Mouse (Mus musculus) T-helper 17 cell (primary cell): ENCODE data around the gene Fam207a.

Experiments used
- in situ Hi-C, 2 experiments: fragments of 300-600 bp; cut with MboI, MseI; formaldehyde crosslinking; loops; 1 replicate in 1 of 2; 2 replicates in 1 of 2; pipeline ENCODE4 v1.15.1; 2025; ENCODE audit warnings: high pct_unique_total_duplicates in 2 of 2

The Fam207a gene

DNA sequence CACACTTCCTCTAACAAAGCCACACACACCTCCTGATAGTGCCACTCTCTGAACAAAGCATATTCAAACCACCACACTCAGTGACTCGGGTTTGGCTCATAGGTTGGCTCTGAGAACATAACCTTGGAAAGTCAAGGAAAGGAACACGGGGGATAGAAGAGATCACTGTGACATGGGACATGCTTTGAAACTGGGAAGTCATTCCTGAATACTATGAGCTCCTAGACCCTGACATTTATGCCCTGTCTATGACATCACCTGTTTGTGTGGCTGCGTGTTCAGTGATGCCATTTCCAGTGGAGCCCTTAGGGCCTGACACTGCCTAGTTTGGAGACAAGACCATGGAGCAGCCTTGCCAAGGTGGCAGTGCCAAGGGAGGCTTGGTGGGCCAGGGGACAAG, 57.9 kb downstream of the Fam207a start:
- in situ Hi-C loops, result loop anchor here (10.0 to 25.0 kb wide), 2 partner anchors 513 to 645 kb away; no protein-coding TSS in a partner anchor

DNA sequence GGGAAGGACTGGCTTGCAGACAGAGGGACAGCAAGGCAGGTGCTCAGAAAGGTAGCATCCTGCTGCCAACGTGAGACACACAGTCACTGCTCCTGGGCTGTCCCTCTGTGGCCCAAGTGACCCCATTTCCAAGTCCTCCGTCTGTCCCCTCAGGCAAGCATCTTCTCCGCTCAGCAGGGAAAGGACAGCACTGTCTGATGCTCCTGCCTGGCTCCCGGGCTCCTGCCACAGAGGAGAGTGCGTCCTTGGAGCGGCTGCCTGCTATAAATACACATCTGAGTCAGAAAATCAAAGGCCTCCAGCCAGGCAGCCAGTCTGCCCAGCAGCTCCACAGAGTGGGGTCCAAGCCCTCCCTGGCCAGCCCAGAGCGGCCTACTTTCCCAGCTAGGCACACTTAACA, 59.1 kb downstream of the Fam207a start:
- in situ Hi-C loops, result loop anchor here (10.0 to 25.0 kb wide), 2 partner anchors 512 to 644 kb away; no protein-coding TSS in a partner anchor

DNA sequence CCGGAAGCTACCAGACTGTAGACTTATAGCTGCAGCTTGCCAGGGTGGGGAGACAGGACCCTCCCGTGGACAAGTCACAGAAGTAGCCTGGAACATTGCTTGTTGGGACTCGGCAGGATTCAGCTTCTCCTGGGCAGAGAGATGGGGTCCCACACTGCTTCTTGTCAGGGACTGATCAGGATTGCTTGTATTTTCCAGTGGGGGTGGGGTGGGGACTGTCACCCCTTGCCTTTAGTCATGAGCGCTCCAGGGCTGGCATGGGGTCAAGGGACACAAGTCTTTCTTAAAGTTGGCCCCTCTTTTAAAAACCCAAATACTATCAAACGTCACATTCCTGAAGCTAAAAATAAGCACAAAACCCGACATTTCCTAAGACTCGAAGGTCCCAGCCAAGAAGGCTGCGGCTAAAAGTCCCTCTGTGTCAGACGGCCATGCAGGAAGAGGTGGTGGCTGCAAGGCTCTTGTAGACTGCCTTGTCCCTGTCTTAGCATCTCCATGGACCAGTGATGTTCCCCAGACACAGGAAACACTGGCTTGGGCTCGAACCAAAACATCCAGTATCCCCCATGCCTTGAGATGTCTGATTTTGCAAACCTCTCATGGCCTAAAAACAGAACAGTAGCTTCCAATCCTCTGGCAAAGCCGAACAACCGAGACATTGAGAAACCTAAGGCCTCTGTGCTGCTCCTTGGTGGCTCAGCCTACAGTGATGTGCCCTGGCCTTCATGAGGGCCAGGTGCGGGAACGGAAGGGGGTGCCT, 60.2 kb downstream of the Fam207a start:
- in situ Hi-C loops, result loop anchor here (10.0 to 25.0 kb wide), 2 partner anchors 511 to 643 kb away; no protein-coding TSS in a partner anchor

DNA sequence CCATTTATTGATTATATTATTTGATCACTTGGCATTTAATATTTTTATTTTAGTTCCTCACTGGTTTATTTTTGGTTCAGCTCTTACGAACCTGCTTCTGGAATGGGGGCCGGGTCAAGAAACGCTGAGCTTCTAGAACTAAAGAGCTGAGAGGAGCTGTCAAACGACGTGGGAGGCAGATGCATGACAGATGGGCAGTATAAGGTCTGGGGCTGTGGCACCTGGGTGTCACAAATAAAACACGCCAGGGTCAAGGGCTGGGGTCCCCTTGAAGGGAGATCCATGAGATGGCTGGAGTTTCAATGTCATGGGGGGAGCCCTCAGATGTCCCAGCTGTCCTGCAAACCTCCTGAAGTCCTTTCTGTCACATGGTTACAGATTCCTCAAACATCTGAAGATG, 60.8 kb downstream of the Fam207a start:
- in situ Hi-C loops, result loop anchor here (10.0 to 25.0 kb wide), 2 partner anchors 510 to 642 kb away; no protein-coding TSS in a partner anchor

DNA sequence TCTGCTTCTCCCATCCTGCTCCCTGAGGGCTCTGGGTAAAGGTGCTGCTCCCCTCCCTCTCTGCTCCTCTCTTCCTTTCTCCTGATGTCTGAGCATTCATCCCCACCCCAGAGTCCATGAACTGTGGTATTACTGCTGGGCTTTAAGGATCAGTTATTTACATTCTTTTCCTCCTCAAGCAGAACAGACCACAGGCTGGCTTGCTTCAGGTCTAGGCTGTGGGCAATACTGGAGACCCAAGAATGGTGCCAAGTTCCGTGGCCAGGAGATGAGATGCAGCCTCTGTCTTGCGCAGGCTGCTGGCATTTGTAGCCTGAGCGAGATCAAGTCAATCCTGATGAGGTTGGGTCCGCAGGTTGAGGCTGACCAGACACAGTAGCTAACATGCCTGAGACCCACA, 63.8 kb downstream of the Fam207a start:
- in situ Hi-C loops, result loop anchor here (10.0 to 25.0 kb wide), 2 partner anchors 507 to 640 kb away; no protein-coding TSS in a partner anchor

GRCm38 (mm10) chr10:77450159-77450464, 65.5 kb downstream of the Fam207a start:
- in situ Hi-C loops, result loop anchor here (10.0 to 25.0 kb wide), 2 partner anchors 505 to 638 kb away; no protein-coding TSS in a partner anchor

GRCm38 (mm10) chr10:77449315-77450158, 66.0 kb downstream of the Fam207a start:
- in situ Hi-C loops, result loop anchor here (10.0 to 25.0 kb wide), 2 partner anchors 505 to 637 kb away; no protein-coding TSS in a partner anchor

- in situ Hi-C loops, result no loop called here
Measured at GRCm38 (mm10) chr10:77448698-77449247, 66.8 kb downstream of the Fam207a start.

- in situ Hi-C loops, result no loop called here
Measured at GRCm38 (mm10) chr10:77448209-77448608, 67.4 kb downstream of the Fam207a start.

DNA sequence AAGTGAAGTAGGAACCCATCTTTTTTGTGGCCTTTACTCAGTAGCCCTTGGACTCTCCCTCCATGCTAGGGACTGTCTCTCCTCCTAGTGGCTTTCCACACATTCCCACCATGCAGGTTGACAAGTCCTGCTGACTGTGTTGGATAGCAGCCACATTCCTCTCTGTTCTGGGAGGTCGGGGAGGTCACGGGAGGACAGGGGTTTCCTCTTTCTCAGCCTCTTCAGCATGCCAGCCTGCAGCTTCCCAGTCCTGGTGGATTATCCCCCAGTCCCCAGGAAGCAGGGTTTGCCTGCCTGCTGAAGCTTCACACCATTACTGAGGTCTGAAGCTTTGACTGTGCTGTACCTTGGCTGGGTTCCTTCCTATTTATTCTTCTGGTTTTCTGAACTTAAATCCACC, 67.8 kb downstream of the Fam207a start:
- in situ Hi-C loops, result no loop called here

GRCm38 (mm10) chr10:77442250-77442649, 73.3 kb downstream of the Fam207a start:
- in situ Hi-C loops, result no loop called here

- in situ Hi-C loops, result no loop called here
Measured at GRCm38 (mm10) chr10:77441812-77442211, 73.8 kb downstream of the Fam207a start.

- in situ Hi-C loops, result no loop called here
Measured at GRCm38 (mm10) chr10:77440841-77441755, 74.5 kb downstream of the Fam207a start.

GRCm38 (mm10) chr10:77440286-77440685, 75.3 kb downstream of the Fam207a start:
- in situ Hi-C loops, result no loop called here

DNA sequence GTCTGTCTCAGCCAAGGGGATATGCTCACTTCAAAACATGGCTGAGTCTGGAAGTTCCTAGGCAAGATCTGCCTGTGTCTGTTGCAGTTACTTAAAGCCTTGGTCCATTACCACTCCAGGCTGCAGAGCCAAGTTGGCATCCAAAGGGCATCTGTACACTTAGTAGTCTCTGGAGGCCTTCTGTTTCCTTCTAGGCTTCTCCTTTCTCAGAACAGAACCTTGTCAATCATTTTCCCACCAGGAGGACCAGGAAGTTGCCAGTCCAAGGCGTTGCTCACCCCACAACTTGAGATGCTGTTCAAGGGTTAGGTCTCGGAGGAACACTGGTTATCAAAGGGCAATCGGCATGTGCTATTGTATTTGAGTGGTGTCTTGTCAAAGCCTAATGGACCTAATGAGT, 76.6 kb downstream of the Fam207a start:
- in situ Hi-C loops, result no loop called here

GRCm38 (mm10) chr10:77438021-77438420, 77.6 kb downstream of the Fam207a start:
- in situ Hi-C loops, result no loop called here
